Mouse (Mus musculus): ENCODE results near the gene Cux1.

The Cux1 gene

GRCm38 (mm10) chr5:136568026-136568765, 906 bp upstream of the Cux1 start:
- peak; percentile 39 to 79 for DNase-seq (ENCODE audit: low spot score in 2 of 2)

- DNase-seq (ENCODE audit: low spot score in 2 of 2), result peak; percentile 46 to 81
These were observed 496 bp downstream of the Cux1 start for GRCm38 (mm10) chr5:136566812-136567175.

GRCm38 (mm10) chr5:136566001-136566811, 1.1 kb downstream of the Cux1 start:
- peak; percentile 67 to 87 for DNase-seq (ENCODE audit: low spot score in 2 of 2)

- peak in 1 of 2 experiments; percentile 84 for DNase-seq (ENCODE audit: low spot score in 2 of 2)
These were observed 1.9 kb downstream of the Cux1 start for GRCm38 (mm10) chr5:136565311-136565811.

- DNase-seq (ENCODE audit: low spot score in 2 of 2), result no peak
These were observed 2.5 kb downstream of the Cux1 start for GRCm38 (mm10) chr5:136564613-136565299.

GRCm38 (mm10) chr5:136563996-136564395, 3.3 kb downstream of the Cux1 start:
- DNase-seq (ENCODE audit: low spot score in 2 of 2), result no peak

GRCm38 (mm10) chr5:136563104-136563503, 4.2 kb downstream of the Cux1 start:
- no peak for DNase-seq (ENCODE audit: low spot score in 2 of 2)

GRCm38 (mm10) chr5:136562212-136562611, 5.1 kb downstream of the Cux1 start:
- no peak for DNase-seq (ENCODE audit: low spot score in 2 of 2)

- DNase-seq (ENCODE audit: low spot score in 2 of 2), result no peak
These were observed 5.6 kb downstream of the Cux1 start for GRCm38 (mm10) chr5:136561641-136562040.

- DNase-seq (ENCODE audit: low spot score in 2 of 2), result no peak
These were observed 6.6 kb downstream of the Cux1 start for GRCm38 (mm10) chr5:136560656-136561055.

- no peak for DNase-seq (ENCODE audit: low spot score in 2 of 2)
These were observed 9.8 kb downstream of the Cux1 start for GRCm38 (mm10) chr5:136557446-136557845.

- no peak for DNase-seq (ENCODE audit: low spot score in 2 of 2)
These were observed 10.7 kb downstream of the Cux1 start for GRCm38 (mm10) chr5:136556328-136557262.

- DNase-seq (ENCODE audit: low spot score in 2 of 2), result peak; percentile 28 to 70
These were observed 11.6 kb downstream of the Cux1 start for GRCm38 (mm10) chr5:136555703-136556102.

GRCm38 (mm10) chr5:136552832-136553231, 14.5 kb downstream of the Cux1 start:
- DNase-seq (ENCODE audit: low spot score in 2 of 2), result no peak

- DNase-seq (ENCODE audit: low spot score in 2 of 2), result no peak
These were observed 15.2 kb downstream of the Cux1 start for GRCm38 (mm10) chr5:136552093-136552492.

GRCm38 (mm10) chr5:136551571-136551970, 15.7 kb downstream of the Cux1 start:
- no peak for DNase-seq (ENCODE audit: low spot score in 2 of 2)

- DNase-seq (ENCODE audit: low spot score in 2 of 2), result no peak
These were observed 16.6 kb downstream of the Cux1 start for GRCm38 (mm10) chr5:136550726-136551125.

- no peak for DNase-seq (ENCODE audit: low spot score in 2 of 2)
These were observed 18.5 kb downstream of the Cux1 start for GRCm38 (mm10) chr5:136548776-136549175.

GRCm38 (mm10) chr5:136545061-136545460, 22.2 kb downstream of the Cux1 start:
- DNase-seq (ENCODE audit: low spot score in 2 of 2), result no peak

- no peak for DNase-seq (ENCODE audit: low spot score in 2 of 2)
These were observed 24.1 kb downstream of the Cux1 start for GRCm38 (mm10) chr5:136543171-136543570.

GRCm38 (mm10) chr5:136540952-136541351, 26.3 kb downstream of the Cux1 start:
- no peak for DNase-seq (ENCODE audit: low spot score in 2 of 2)
